Mouse (Mus musculus) intestine, postnatal 0 days (tissue): Measurements from ENCODE around the gene Id2. TPM values are rescaled to one million over a fixed set of nuclear protein-coding genes. Genes with fewer than 3 reads are reported as not detected.

ENCODE experiments used
- ATAC-seq: fragments of 200-750 bp; cut with Nextera tagmentation; 2 replicates; pipeline ENCODE4 v1.8.0; 2017; ENCODE audit warnings: mild to moderate bottlenecking, moderate TSS enrichment, moderate library complexity
- H3K27ac ChIP-seq: fragments of 300-500 bp; sonication (generic); 2 replicates; pipeline ENCODE4 v1.5.1; 2014; ENCODE audit warnings: mild to moderate bottlenecking, low read depth, low read length, moderate library complexity
- H3K27me3 ChIP-seq: fragments of 300-500 bp; sonication (generic); replicated peaks from 2 replicates; pipeline ENCODE4 v1.6.1; 2014; ENCODE audit warnings: low read length, mixed read lengths; ENCODE audit not compliant: control insufficient read depth, insufficient read depth
- H3K36me3 ChIP-seq: fragments of 300-500 bp; sonication (generic); 2 replicates; pipeline ENCODE4 v1.6.1; 2014; ENCODE audit warnings: mild to moderate bottlenecking, moderate library complexity; ENCODE audit not compliant: control insufficient read depth, insufficient read depth
- H3K4me1 ChIP-seq: fragments of 300-500 bp; sonication (generic); replicated peaks from 2 replicates; pipeline ENCODE4 v1.6.1; 2014; ENCODE audit warnings: antibody characterized with exemption, low read length, mixed read lengths; ENCODE audit not compliant: control insufficient read depth, insufficient read depth
- H3K4me2 ChIP-seq: fragments of 300-500 bp; sonication (generic); replicated peaks from 2 replicates; pipeline ENCODE4 v1.6.1; 2014; ENCODE audit warnings: low read depth, mild to moderate bottlenecking, moderate library complexity
- H3K4me3 ChIP-seq: fragments of 300-500 bp; sonication (generic); 2 replicates; pipeline ENCODE4 v1.5.1; 2014; ENCODE audit warnings: low read depth, low read length
- H3K9ac ChIP-seq: fragments of 300-500 bp; sonication (generic); 2 replicates; pipeline ENCODE4 v1.6.1; 2014; ENCODE audit warnings: mild to moderate bottlenecking, low read depth, low read length
- H3K9me3 ChIP-seq: fragments of 300-500 bp; sonication (generic); 2 replicates; pipeline ENCODE4 v1.6.1; 2016; ENCODE audit warnings: mixed run types; ENCODE audit not compliant: control insufficient read depth
- CTCF ChIP-seq: sonication (generic); IDR thresholded peaks from 2 replicates; pipeline ENCODE4 v1.5.1; 2016; ENCODE audit warnings: low read depth, mild to moderate bottlenecking, control low read depth, antibody characterized with exemption, moderate library complexity
- WGBS: fragments of 180-500 bp; shearing (Covaris S2); extraction: QIAGEN DNeasy Blood & Tissue Kit; methylation state at CpG from one replicate; pipeline ENCODE4 v1.1.7; 2014; 5-methylcytosine and 5-hydroxymethylcytosine counted together
- polyA plus RNA-seq: library from polyadenylated mRNA; unstranded; fragments of >200 nt; fragmentation: Nextera tagmentation; extraction: Ambion mirVana; gene quantifications from 2 replicates; pipeline ENCODE4 v1.2.1, GENCODE M21; 2015

Gene Id2
- polyA plus RNA-seq, 1 experiment from 2014 or later, result 313 TPM

- 38% methylated on average over 26 of the region's 26 CpGs for WGBS
- H3K27ac ChIP-seq, result no peak overlapping the region
Observed at GRCm38 (mm10) chr12:25083260-25084178, 13.4 kb downstream of the Id2 start.

GRCm38 (mm10) chr12:25074344-25074743 lies 22.6 kb downstream of the Id2 start:
- no peaks in the 10 kb centered on the region for H3K27me3 ChIP-seq
- H3K4me3 ChIP-seq, result no peak overlapping the region
- H3K4me2 ChIP-seq, result no peak overlapping the region
- WGBS, result 89% methylated on average over 3 of the region's 3 CpGs
- H3K4me1 ChIP-seq, result no peaks in the 10 kb centered on the region
- no peaks in the 10 kb centered on the region for H3K9me3 ChIP-seq
- no peaks in the 10 kb centered on the region for H3K36me3 ChIP-seq
- H3K27ac ChIP-seq, result no peak overlapping the region
- no peak for TF ChIP-seq CTCF
- no peak for ATAC-seq
- no peak overlapping the region for H3K9ac ChIP-seq

More at GRCm38 (mm10) chr12:25083260-25084178, 13.4 kb downstream of the Id2 start:
- ATAC-seq, result no peak
- no peak for TF ChIP-seq CTCF
- Histone ChIP-seq H3K9ac (no peak overlapping the region), H3K4me3 (no peak overlapping the region), H3K4me2 (peak overlapping the region; percentile 30; the same call in 1 of the 2 replicates), H3K36me3 (no peaks in the 10 kb centered on the region), H3K4me1 (no peaks in the 10 kb centered on the region), H3K9me3 (no peaks in the 10 kb centered on the region), H3K27me3 (no peaks in the 10 kb centered on the region)

GRCm38 (mm10) chr12:25073374-25073773 lies 23.6 kb downstream of the Id2 start:
- ATAC-seq, result 0 out of 2 replicates have a peak, but pooled peaks have one; percentile 10
- H3K4me1 ChIP-seq, result no peaks in the 10 kb centered on the region
- TF ChIP-seq CTCF, result no peak
- no peak overlapping the region for H3K9ac ChIP-seq
- WGBS, result 74% methylated on average over 4 of the region's 4 CpGs
- H3K4me2 ChIP-seq, result no peak overlapping the region
- no peaks in the 10 kb centered on the region for H3K36me3 ChIP-seq
- no peak overlapping the region for H3K27ac ChIP-seq
- H3K4me3 ChIP-seq, result no peak overlapping the region
- no peaks in the 10 kb centered on the region for H3K27me3 ChIP-seq
- no peaks in the 10 kb centered on the region for H3K9me3 ChIP-seq

DNA sequence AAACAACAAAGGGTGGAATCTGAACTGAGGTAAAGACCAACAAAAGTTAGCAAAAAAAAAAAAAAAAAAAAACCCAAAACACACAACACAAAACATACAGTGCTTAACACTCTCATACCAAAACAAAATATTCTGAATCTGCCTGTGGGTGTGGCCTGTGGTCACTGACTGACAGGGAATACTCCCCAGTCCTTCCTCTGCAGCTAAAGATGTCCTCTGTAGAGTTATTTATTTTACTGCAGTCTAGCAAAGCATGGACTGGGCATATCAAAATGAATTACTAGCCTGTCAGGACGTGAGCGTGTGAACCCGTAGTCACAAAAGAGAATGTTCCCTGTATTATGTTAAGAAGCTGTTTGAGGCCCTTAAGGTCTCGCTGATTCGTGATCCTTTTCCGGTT lies 34.7 kb downstream of the Id2 start:
- 71% methylated on average over 6 of the region's 6 CpGs for WGBS

DNA sequence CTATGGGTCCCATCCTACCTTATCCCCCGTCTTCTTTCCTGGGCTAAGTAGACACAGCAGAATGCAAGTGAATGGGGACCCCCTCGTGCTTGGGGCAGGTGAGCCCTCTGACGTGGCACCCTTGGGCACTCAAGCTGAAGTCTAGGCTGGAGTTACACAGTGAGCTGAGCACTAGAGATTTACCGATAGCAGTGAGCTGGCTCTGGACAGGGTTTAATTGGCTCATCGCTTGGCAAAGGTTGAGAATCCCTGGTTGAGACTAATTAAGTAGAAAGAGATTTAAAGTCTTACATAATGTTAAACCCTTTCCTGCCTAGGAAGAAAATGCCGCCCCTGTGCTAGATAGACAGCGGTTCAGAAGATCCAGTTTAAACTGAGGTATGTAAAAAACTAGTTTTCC lies 36.0 kb downstream of the Id2 start:
- Histone ChIP-seq H3K9ac (no peak overlapping the region), H3K27me3 (no peaks in the 10 kb centered on the region), H3K9me3 (no peaks in the 10 kb centered on the region), H3K4me3 (no peak overlapping the region), H3K36me3 (peaks cover 21% of the 10 kb centered on the region), H3K27ac (no peak overlapping the region), H3K4me1 (no peaks in the 10 kb centered on the region), H3K4me2 (no peak overlapping the region)
- no peak for TF ChIP-seq CTCF
- 89% methylated on average over 7 of the region's 7 CpGs for WGBS
- no peak for ATAC-seq

More for the DNA sequence above, 34.7 kb downstream of the Id2 start:
- no peak for ATAC-seq
- H3K27ac ChIP-seq, result no peak overlapping the region
- no peak overlapping the region for H3K4me3 ChIP-seq
- peaks cover 11% of the 10 kb centered on the region for H3K36me3 ChIP-seq
- H3K4me2 ChIP-seq, result no peak overlapping the region
- TF ChIP-seq CTCF, result no peak
- no peaks in the 10 kb centered on the region for H3K27me3 ChIP-seq
- H3K9me3 ChIP-seq, result no peaks in the 10 kb centered on the region
- H3K9ac ChIP-seq, result no peak overlapping the region
- H3K4me1 ChIP-seq, result no peaks in the 10 kb centered on the region

GRCm38 (mm10) chr12:25059487-25060200 lies 37.3 kb downstream of the Id2 start:
- H3K27me3 ChIP-seq, result no peaks in the 10 kb centered on the region
- TF ChIP-seq CTCF, result no peak
- H3K4me3 ChIP-seq, result no peak overlapping the region
- peaks cover 27% of the 10 kb centered on the region for H3K36me3 ChIP-seq
- no peaks in the 10 kb centered on the region for H3K4me1 ChIP-seq
- no peak overlapping the region for H3K9ac ChIP-seq
- 79% methylated on average over 9 of the region's 9 CpGs for WGBS
- H3K4me2 ChIP-seq, result no peak overlapping the region
- no peaks in the 10 kb centered on the region for H3K9me3 ChIP-seq
- ATAC-seq, result no peak
- no peak overlapping the region for H3K27ac ChIP-seq
